Mouse (Mus musculus): ENCODE measurements at regions not wholly inside any gene's neighbourhood (a gene's known extent, or its start where the extent isn't known, plus 50 kb on each side); places are given as distances from the start of the nearest gene placed in this dataset.

DNA sequence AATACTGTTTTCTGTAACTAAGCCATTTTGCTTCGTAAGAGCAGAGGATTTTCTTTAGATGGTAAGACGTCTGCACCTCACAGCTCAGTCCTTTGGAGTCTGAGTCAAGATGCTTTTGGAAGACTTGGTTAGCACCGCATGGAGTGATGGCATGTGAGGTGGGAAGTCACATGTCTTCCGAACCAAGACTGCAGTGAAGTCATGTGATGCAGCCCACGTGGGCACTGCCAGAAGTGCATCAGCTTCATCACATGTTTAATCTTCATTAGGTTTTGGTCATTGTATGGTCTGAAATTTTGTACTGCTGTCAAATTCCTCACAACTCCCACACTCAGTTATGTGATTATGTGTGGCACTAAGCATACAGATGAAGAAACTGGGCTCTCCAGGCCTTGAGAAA lies 58.3 kb upstream of the Jazf1 start:
- no peak for TF ChIP-seq CTCF (IDR thresholded peaks at IDR 0.05; ENCODE audit: extremely low read depth, insufficient read depth, low read length)
- TF ChIP-seq POLR2A (IDR thresholded peaks at IDR 0.05; ENCODE audit: extremely low read depth, insufficient read depth, low read length): no peak
